Mouse (Mus musculus): ENCODE data around the gene Zfp97.
"Not testable (repeated sequence)": the region's sequence is repeated elsewhere in the genome, so short reads cannot be mapped to it uniquely, and the experiment has no call there.

DNA sequence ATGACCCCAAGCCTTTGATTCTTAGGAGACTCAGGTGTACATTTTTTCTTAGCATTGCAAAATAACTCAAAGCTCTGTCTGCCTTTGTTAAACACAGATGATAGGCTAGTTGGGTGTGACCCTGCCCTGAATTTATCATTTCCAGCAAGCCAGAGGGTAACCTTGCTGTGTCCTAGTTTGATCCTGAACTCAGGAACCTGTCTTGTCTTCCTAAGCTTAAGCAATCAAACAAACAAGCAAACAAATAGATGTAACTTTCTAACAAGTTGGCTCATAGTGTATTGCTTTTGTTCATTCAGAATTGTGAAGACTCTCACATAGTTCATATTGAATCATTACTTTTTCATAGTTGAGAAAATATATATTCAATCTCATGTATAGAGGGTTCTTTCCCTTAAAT is 73.5 kb downstream of the Zfp97 start:
- TF ChIP-seq CTCF (IDR thresholded peaks at IDR 0.05; ENCODE audit: borderline replicate concordance, control insufficient read depth, extremely low read depth, insufficient read depth, low read length, poor library complexity); POLR2A (IDR thresholded peaks at IDR 0.05; ENCODE audit: control insufficient read depth, extremely low read depth, insufficient read depth, low read length, poor library complexity): not testable (repeated sequence)

Data from thymus, adult 2 months (tissue).